In genomic region chr10:62543399-62543808, GRCm38 (mm10) we compare ENCODE assay signal across 9 mouse cellular contexts. TPM values are rescaled to one million over a fixed set of nuclear protein-coding genes. Genes with fewer than 3 reads are reported as not detected.
A peak's percentile ranks its signal among the peaks of the same experiment; 100 is the strongest.
DNase-seq lines count a peak whose midpoint lies in the region; ATAC-seq and TF ChIP-seq lines count a peak whose summit lies in the region.
"Had no signal": no experiment of that assay in that cellular context is flagged by ENCODE, and none has a peak within 500 bp of the region (broad histone marks: within the 10 kb centered on the region; RNA-seq: fewer than 3 reads in every experiment).

No protein-coding gene starts in this region.

- in situ Hi-C loops in CH12.LX (cut with MboI; ENCODE audit: low pct_ligation_motif_present, low pct_unique_long_range_greater_than_20kb, low sequenced_read_pairs) = loop anchor here (5.0 kb wide), 1 partner anchor 36 kb away; no protein-coding TSS in a partner anchor

- peak overlapping the region; percentile 100 for H3K27ac ChIP-seq in CH12.LX (ENCODE audit: insufficient read depth, low read depth)
- no peak overlapping the region for H3K27ac ChIP-seq in liver, embryonic 14.5 days
- no peak overlapping the region for H3K27ac ChIP-seq in midbrain, embryonic 14.5 days (replicated peaks; ENCODE audit: low read depth, low read length)
- H3K27ac ChIP-seq in hindbrain, embryonic 10.5 days = no peak overlapping the region
- H3K27ac ChIP-seq: limb, embryonic 12.5 days had no signal

- peak overlapping the region; percentile 73 for H3K9ac ChIP-seq in CH12.LX (ENCODE audit: insufficient read depth, low read depth)
- no peak overlapping the region for H3K9ac ChIP-seq in liver, embryonic 14.5 days (replicated peaks)
- H3K9ac ChIP-seq in midbrain, embryonic 14.5 days (replicated peaks; ENCODE audit: low read length) = no peak overlapping the region
- H3K9ac ChIP-seq: limb, embryonic 12.5 days had no signal

- H3K36me3 ChIP-seq in CH12.LX (replicated peaks in 1 of 2; ENCODE audit: control insufficient read depth in 1 of 2, insufficient read depth in 1 of 2, low read length in 1 of 2) = peaks cover 9 to 17% of the 10 kb centered on the region in 2 experiments
- no peaks in the 10 kb centered on the region for H3K36me3 ChIP-seq in liver, embryonic 14.5 days (replicated peaks; ENCODE audit: control insufficient read depth, insufficient read depth, low read depth)
- no peaks in the 10 kb centered on the region for H3K36me3 ChIP-seq in midbrain, embryonic 14.5 days (ENCODE audit: control insufficient read depth, insufficient read depth, low read length)
- no peaks in the 10 kb centered on the region for H3K36me3 ChIP-seq in hindbrain, embryonic 10.5 days
- H3K36me3 ChIP-seq: limb, embryonic 12.5 days had no signal

- 21% methylated on average over 12 of the region's 12 CpGs for WGBS in liver, embryonic 14.5 days (ENCODE audit: insufficient replicate concordance)
- 85% methylated on average over 12 of the region's 12 CpGs for WGBS in midbrain, embryonic 14.5 days
- 76% methylated on average over 12 of the region's 12 CpGs for WGBS in hindbrain, embryonic 10.5 days

- peak; percentile 14 for TF ChIP-seq RAD21 in CH12.LX (IDR thresholded peaks at IDR 0.05; ENCODE audit: low read depth, low read length)

- H3K27me3 ChIP-seq in CH12.LX (replicated peaks) = no peaks in the 10 kb centered on the region
- no peaks in the 10 kb centered on the region for H3K27me3 ChIP-seq in liver, embryonic 14.5 days (ENCODE audit: control insufficient read depth, insufficient read depth, low read length)
- no peaks in the 10 kb centered on the region for H3K27me3 ChIP-seq in midbrain, embryonic 14.5 days (ENCODE audit: control insufficient read depth, insufficient read depth, low read length)
- no peaks in the 10 kb centered on the region for H3K27me3 ChIP-seq in hindbrain, embryonic 10.5 days (ENCODE audit: insufficient read depth, poor library complexity, severe bottlenecking)
- H3K27me3 ChIP-seq: limb, embryonic 12.5 days had no signal

- H3K79me2 ChIP-seq in CH12.LX (replicated peaks; ENCODE audit: control insufficient read depth, extremely low read depth, insufficient read depth, poor library complexity, severe bottlenecking) = no peaks in the 10 kb centered on the region

- TF ChIP-seq CTCF in CH12.LX (conservative IDR thresholded peaks at IDR 0.05 in 1 of 2, IDR thresholded peaks at IDR 0.05 in 1 of 2; ENCODE audit: low read depth in 2 of 2, low read length in 2 of 2) = no peak
- no peak for TF ChIP-seq CTCF in liver, embryonic 14.5 days (IDR thresholded peaks at IDR 0.05; ENCODE audit: low read depth)

- dilution Hi-C loops in CH12.LX (cut with MboI; ENCODE audit: extremely low pct_ligation_motif_present, extremely low pct_unique_long_range_greater_than_20kb, low sequenced_read_pairs) = no loop called here

- DNase-seq in CH12.LX (ENCODE audit: extremely low read depth) = peak; percentile 98
- DNase-seq in T-cell, adult 2 months (ENCODE audit: low spot score) = peak; percentile 83
- DNase-seq in liver, embryonic 14.5 days (ENCODE audit: low read depth in 3 of 3, low spot score in 3 of 3) = peak in 2 of 3 experiments; percentile 40 to 60
- peak; percentile 62 for DNase-seq in spleen, adult 12 weeks (ENCODE audit: low spot score)
- no peak for DNase-seq in midbrain, embryonic 14.5 days
- DNase-seq in hindbrain, embryonic 10.5 days (ENCODE audit: low spot score) = no peak
- DNase-seq in urinary bladder, adult 2 months (ENCODE audit: low spot score) = no peak

- peak; percentile 38 for ATAC-seq in liver, embryonic 14.5 days (ENCODE audit: insufficient read depth)
- ATAC-seq in midbrain, embryonic 14.5 days (ENCODE audit: low FRiP score, low TSS enrichment) = no peak
- no peak for ATAC-seq in erythroid progenitor cell, adult 5-6 weeks (replicated peaks; ENCODE audit: low FRiP score, poor library complexity, severe bottlenecking)

- peak; percentile 97 for TF ChIP-seq EP300 in CH12.LX (IDR thresholded peaks at IDR 0.05; ENCODE audit: low read length)
- TF ChIP-seq EP300 in liver, embryonic 14.5 days (IDR thresholded peaks at IDR 0.05; ENCODE audit: low read depth) = no peak

- H3K4me1 ChIP-seq in CH12.LX (ENCODE audit: control insufficient read depth in 1 of 2, insufficient read depth in 2 of 2) = peaks cover 10 to 60% of the 10 kb centered on the region in 2 experiments
- peaks cover 8 to 16% of the 10 kb centered on the region in 2 experiments for H3K4me1 ChIP-seq in liver, embryonic 14.5 days (replicated peaks; ENCODE audit: control insufficient read depth in 2 of 2, insufficient read depth in 2 of 2, low read length in 1 of 2)
- H3K4me1 ChIP-seq in midbrain, embryonic 14.5 days (ENCODE audit: control insufficient read depth, insufficient read depth, low read length) = no peaks in the 10 kb centered on the region
- no peaks in the 10 kb centered on the region for H3K4me1 ChIP-seq in hindbrain, embryonic 10.5 days (replicated peaks)
- H3K4me1 ChIP-seq: limb, embryonic 12.5 days had no signal

- peak; percentile 63 for TF ChIP-seq POLR2A in CH12.LX (IDR thresholded peaks at IDR 0.05; ENCODE audit: low read depth, low read length)

- H3K4me3 ChIP-seq in CH12.LX (replicated peaks in 1 of 3; ENCODE audit: low read depth in 2 of 3, low read length in 2 of 3, poor library complexity in 1 of 3) = peak overlapping the region; percentile 23 to 48 (median 41)
- H3K4me3 ChIP-seq in liver, embryonic 14.5 days (ENCODE audit: insufficient read depth in 1 of 2, low read depth in 2 of 2, low read length in 2 of 2) = no peak overlapping the region
- H3K4me3 ChIP-seq in midbrain, embryonic 14.5 days (replicated peaks; ENCODE audit: low read depth, low read length) = no peak overlapping the region
- no peak overlapping the region for H3K4me3 ChIP-seq in hindbrain, embryonic 10.5 days
- H3K4me3 ChIP-seq: limb, embryonic 12.5 days had no signal

- H3K9me3 ChIP-seq in CH12.LX (replicated peaks; ENCODE audit: low read length) = no peaks in the 10 kb centered on the region
- H3K9me3 ChIP-seq in liver, embryonic 14.5 days (ENCODE audit: control insufficient read depth, low read length) = no peaks in the 10 kb centered on the region
- no peaks in the 10 kb centered on the region for H3K9me3 ChIP-seq in midbrain, embryonic 14.5 days (ENCODE audit: control insufficient read depth, low read length)
- no peaks in the 10 kb centered on the region for H3K9me3 ChIP-seq in hindbrain, embryonic 10.5 days
- H3K9me3 ChIP-seq: limb, embryonic 12.5 days had no signal

- peak overlapping the region; percentile 96 for H3K4me2 ChIP-seq in CH12.LX (ENCODE audit: insufficient read depth, low read depth, poor library complexity, severe bottlenecking)
- H3K4me2 ChIP-seq in liver, embryonic 14.5 days (ENCODE audit: low read depth) = peak overlapping the region; percentile 12; the same call in 1 of the 2 replicates
- no peak overlapping the region for H3K4me2 ChIP-seq in midbrain, embryonic 14.5 days (ENCODE audit: low read length)
- H3K4me2 ChIP-seq: limb, embryonic 12.5 days had no signal

RNA-seq across cellular contexts. Expression of gene Srgn, which starts 16.2 kb away (rescaled TPM):
- 334 and 519 TPM in 2 replicates for total RNA-seq in CH12.LX (2012; rRNA removed)
- total RNA-seq in CH12.LX (2014; rRNA removed) = 516 and 530 TPM in 2 replicates
- polyA plus RNA-seq in CH12.LX (2012; ENCODE audit: insufficient read length, low read depth) = 154 and 189 TPM in 2 replicates
- polyA plus RNA-seq in liver, embryonic 14.5 days (2012; rRNA removed) = 23.3 and 23.7 TPM in 2 replicates
- polyA plus RNA-seq in liver, embryonic 14.5 days (2014; fragmentation: Nextera tagmentation; extraction: Ambion mirVana) = 73.2 and 82.6 TPM in 2 replicates
- polyA plus RNA-seq in midbrain, embryonic 14.5 days (2014; fragmentation: Nextera tagmentation; extraction: Ambion mirVana) = 5.4 and 11.4 TPM in 2 replicates
- 532 and 556 TPM in 2 replicates for total RNA-seq in erythroid progenitor cell, adult 5-6 weeks (2015; ENCODE audit: low replicate concordance)
- total RNA-seq in erythroid progenitor cell, adult 5-6 weeks (2017; ENCODE audit: low replicate concordance) = 147 and 262 TPM in 2 replicates
- 3.6 and 3.7 TPM in 2 replicates for polyA plus RNA-seq in hindbrain, embryonic 10.5 days (2016; fragmentation: Nextera tagmentation; extraction: Ambion mirVana)
- polyA plus RNA-seq in urinary bladder, adult 2 months (2012; rRNA removed) = 20.3 and 24.9 TPM in 2 replicates

RNA-seq across cellular contexts. Expression of gene Kif1bp, which starts 34.9 kb away (rescaled TPM):
- total RNA-seq in CH12.LX (2012; rRNA removed) (14.6 and 15.3 TPM in 2 replicates), CH12.LX (2014; rRNA removed) (12.9 and 13.3 TPM in 2 replicates)
- 22.5 and 23.1 TPM in 2 replicates for polyA plus RNA-seq in CH12.LX (2012; ENCODE audit: insufficient read length, low read depth)
- 6.0 and 9.2 TPM in 2 replicates for polyA plus RNA-seq in liver, embryonic 14.5 days (2012; rRNA removed)
- polyA plus RNA-seq in liver, embryonic 14.5 days (2014; fragmentation: Nextera tagmentation; extraction: Ambion mirVana) = 11.5 and 13.5 TPM in 2 replicates
- 75.3 and 85.3 TPM in 2 replicates for polyA plus RNA-seq in midbrain, embryonic 14.5 days (2014; fragmentation: Nextera tagmentation; extraction: Ambion mirVana)
- 16.8 and 19.5 TPM in 2 replicates for total RNA-seq in erythroid progenitor cell, adult 5-6 weeks (2015; ENCODE audit: low replicate concordance)
- total RNA-seq in erythroid progenitor cell, adult 5-6 weeks (2017; ENCODE audit: low replicate concordance) = 14.0 and 16.4 TPM in 2 replicates
- polyA plus RNA-seq in hindbrain, embryonic 10.5 days (2016; fragmentation: Nextera tagmentation; extraction: Ambion mirVana) = 39.4 and 46.5 TPM in 2 replicates
- 31.4 and 34.4 TPM in 2 replicates for polyA plus RNA-seq in urinary bladder, adult 2 months (2012; rRNA removed)

RNA-seq across cellular contexts. Expression of gene Vps26a, which starts 56.8 kb away (rescaled TPM):
- total RNA-seq in CH12.LX (2012; rRNA removed) (14.2 and 17.1 TPM in 2 replicates), CH12.LX (2014; rRNA removed) (33.5 and 37.6 TPM in 2 replicates)
- 32.3 and 32.5 TPM in 2 replicates for polyA plus RNA-seq in CH12.LX (2012; ENCODE audit: insufficient read length, low read depth)
- 9.1 and 14.7 TPM in 2 replicates for polyA plus RNA-seq in liver, embryonic 14.5 days (2012; rRNA removed)
- 40.6 and 42.8 TPM in 2 replicates for polyA plus RNA-seq in liver, embryonic 14.5 days (2014; fragmentation: Nextera tagmentation; extraction: Ambion mirVana)
- 54.2 and 65.0 TPM in 2 replicates for polyA plus RNA-seq in midbrain, embryonic 14.5 days (2014; fragmentation: Nextera tagmentation; extraction: Ambion mirVana)
- total RNA-seq in erythroid progenitor cell, adult 5-6 weeks (2015; ENCODE audit: low replicate concordance) = 33.5 and 37.3 TPM in 2 replicates
- total RNA-seq in erythroid progenitor cell, adult 5-6 weeks (2017; ENCODE audit: low replicate concordance) = 29.4 and 48.0 TPM in 2 replicates
- 78.4 and 90.2 TPM in 2 replicates for polyA plus RNA-seq in hindbrain, embryonic 10.5 days (2016; fragmentation: Nextera tagmentation; extraction: Ambion mirVana)
- 49.9 and 50.6 TPM in 2 replicates for polyA plus RNA-seq in urinary bladder, adult 2 months (2012; rRNA removed)

RNA-seq across cellular contexts. Expression of gene Ddx21, which starts 58.7 kb away (rescaled TPM):
- 145 and 208 TPM in 2 replicates for total RNA-seq in CH12.LX (2012; rRNA removed)
- 110 and 114 TPM in 2 replicates for total RNA-seq in CH12.LX (2014; rRNA removed)
- polyA plus RNA-seq in CH12.LX (2012; ENCODE audit: insufficient read length, low read depth) = 327 and 354 TPM in 2 replicates
- polyA plus RNA-seq in liver, embryonic 14.5 days (2012; rRNA removed) = 17.7 and 31.5 TPM in 2 replicates
- polyA plus RNA-seq in liver, embryonic 14.5 days (2014; fragmentation: Nextera tagmentation; extraction: Ambion mirVana) = 19.2 and 20.3 TPM in 2 replicates
- polyA plus RNA-seq in midbrain, embryonic 14.5 days (2014; fragmentation: Nextera tagmentation; extraction: Ambion mirVana) = 16.8 and 23.7 TPM in 2 replicates
- 16.3 and 19.5 TPM in 2 replicates for total RNA-seq in erythroid progenitor cell, adult 5-6 weeks (2015; ENCODE audit: low replicate concordance)
- 21.0 and 33.6 TPM in 2 replicates for total RNA-seq in erythroid progenitor cell, adult 5-6 weeks (2017; ENCODE audit: low replicate concordance)
- polyA plus RNA-seq in hindbrain, embryonic 10.5 days (2016; fragmentation: Nextera tagmentation; extraction: Ambion mirVana) = 20.1 and 31.2 TPM in 2 replicates
- polyA plus RNA-seq in urinary bladder, adult 2 months (2012; rRNA removed) = 33.3 and 37.3 TPM in 2 replicates

Comparison
In these comparisons a context has a peak if more than half of its experiments do, and no peak if none do; other contexts are left out.
1. DNase-seq: peak in CH12.LX (single experiment), T-cell, adult 2 months (single experiment), liver, embryonic 14.5 days (2 of 3) and spleen, adult 12 weeks (single experiment); none in midbrain, embryonic 14.5 days (single experiment), hindbrain, embryonic 10.5 days (single experiment) and urinary bladder, adult 2 months (single experiment).
2. H3K4me3 ChIP-seq: peak in CH12.LX (3 of 3); none in liver, embryonic 14.5 days (0 of 2), midbrain, embryonic 14.5 days (single experiment) and hindbrain, embryonic 10.5 days (single experiment).